Mouse (Mus musculus) ovary, adult 10 weeks (tissue): ENCODE results near the gene Gba2. TPM values are rescaled to one million over a fixed set of nuclear protein-coding genes. Genes with fewer than 3 reads are reported as not detected.

Experiments used
- polyA plus RNA-seq: library from polyadenylated mRNA; stranded (reverse); fragments of 350-450 nt; fragmentation: Illumina TruSeq; extraction: RNeasy Lipid Tissue Mini Kit (QIAGEN cat#74804); gene quantifications from one replicate; pipeline ENCODE4 v1.2.3, GENCODE M21; 2014

The Gba2 gene
- polyA plus RNA-seq = 2.5 TPM

GRCm38 (mm10) chr4:43578376-43579204, at the start of gene Gba2, which contains the start of gene Rgp1:
Gene Gba2, minus strand, starts transcription at chr4:43578873.
Gene Rgp1, plus strand, starts transcription at chr4:43578715.

GRCm38 (mm10) chr4:43584444-43585416, 6.1 kb upstream of the Gba2 start, which contains the start of gene Msmp:
Gene Msmp, minus strand, starts transcription at chr4:43584494.

DNA sequence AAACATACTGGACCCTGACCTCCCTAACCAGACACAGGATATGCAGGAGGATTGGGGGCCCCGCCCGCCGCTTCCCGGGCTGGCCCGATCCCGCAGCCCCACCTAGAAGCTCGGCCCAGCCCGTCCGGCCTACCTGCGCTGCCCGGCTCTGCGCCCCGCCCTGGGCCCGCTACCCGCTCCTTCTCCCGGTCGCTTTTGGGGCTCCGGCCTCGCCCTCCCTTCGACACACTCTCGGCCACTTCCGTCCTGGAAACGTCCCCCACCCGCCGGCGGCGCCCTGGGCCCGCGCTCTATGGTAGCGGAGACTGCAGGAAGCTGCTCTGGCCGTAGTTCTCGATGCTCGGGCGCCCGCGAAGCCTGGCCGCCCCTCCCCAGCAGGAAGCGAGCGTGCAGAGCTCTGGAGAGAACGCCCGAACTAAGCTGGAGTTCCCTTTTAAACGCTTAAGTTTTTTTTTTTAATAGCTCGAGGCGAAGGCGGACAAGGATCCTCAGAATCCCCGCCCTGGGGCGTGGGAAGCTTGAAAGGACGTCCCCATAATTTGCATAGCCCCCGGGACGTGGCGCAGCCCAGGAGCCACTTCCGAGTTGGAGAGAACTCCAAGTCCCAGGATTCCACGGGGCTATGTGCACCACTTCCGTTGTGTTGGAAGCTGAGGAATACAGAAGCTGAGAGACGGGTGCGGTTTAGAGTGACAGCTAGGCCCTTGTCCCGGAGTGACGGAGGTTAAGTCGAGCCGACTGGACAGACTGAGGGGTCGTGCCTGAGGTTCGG, 16.5 kb downstream of the Gba2 start, which contains the start of the genes Creb3 and Tln1:
Gene Creb3 (plus strand): TSS at position 336 of the 772 bp plus-strand sequence.
Gene Tln1 (minus strand): TSS at position 695 of the 772 bp plus-strand sequence.

Other genes starting within 250 kb of the Gba2 start
- 0.63 TPM for gene Rusc2, start 196.9 kb downstream of the Gba2 start, polyA plus RNA-seq
- 1.1 TPM for gene Fam166b, start 149.7 kb downstream of the Gba2 start, polyA plus RNA-seq
- gene Tesk1, start 136.9 kb downstream of the Gba2 start, polyA plus RNA-seq = 0.31 TPM
- 2.5 TPM for gene Cd72, start 124.2 kb downstream of the Gba2 start, polyA plus RNA-seq
- not detected for gene Sit1, start 95.1 kb downstream of the Gba2 start, polyA plus RNA-seq
- gene Ccdc107, start 86.0 kb downstream of the Gba2 start, polyA plus RNA-seq = 2.1 TPM
- 6.7 TPM for gene Arhgef39, start 79.2 kb downstream of the Gba2 start, polyA plus RNA-seq
- gene Car9, start 71.9 kb downstream of the Gba2 start, polyA plus RNA-seq = 2.3 TPM
- 58.0 TPM for gene Tpm2, start 55.1 kb downstream of the Gba2 start, polyA plus RNA-seq
- gene Creb3, start 16.5 kb downstream of the Gba2 start, polyA plus RNA-seq = 10.5 TPM
- 291 TPM for gene Tln1, start 16.2 kb downstream of the Gba2 start, polyA plus RNA-seq
- 3.4 TPM for gene Rgp1, start 158 bp downstream of the Gba2 start, polyA plus RNA-seq
- not detected for gene Msmp, start 5.6 kb upstream of the Gba2 start, polyA plus RNA-seq
- gene Npr2, start 53.1 kb upstream of the Gba2 start, polyA plus RNA-seq = 21.7 TPM
- gene Spag8, start 74.7 kb upstream of the Gba2 start, polyA plus RNA-seq = not detected
- gene Hint2, start 77.6 kb upstream of the Gba2 start, polyA plus RNA-seq = 2.4 TPM
- gene Tmem8b, start 90.1 kb upstream of the Gba2 start, polyA plus RNA-seq = 5.4 TPM
- gene Fam221b, start 90.3 kb upstream of the Gba2 start, polyA plus RNA-seq = 0.14 TPM
- not detected for gene Olfr70, start 121.9 kb upstream of the Gba2 start, polyA plus RNA-seq
- gene Olfr71, start 131.4 kb upstream of the Gba2 start, polyA plus RNA-seq = not detected
- gene Hrct1, start 148.3 kb upstream of the Gba2 start, polyA plus RNA-seq = not detected
- 0.37 TPM for gene Spaar, start 151.2 kb upstream of the Gba2 start, polyA plus RNA-seq
- not detected for gene Olfr159, start 192.1 kb upstream of the Gba2 start, polyA plus RNA-seq
- not detected for gene Olfr156, start 245.0 kb upstream of the Gba2 start, polyA plus RNA-seq